Mouse (Mus musculus): ENCODE measurements at regions not wholly inside any gene's neighbourhood (a gene's known extent, or its start where the extent isn't known, plus 50 kb on each side); places are given as distances from the start of the nearest gene placed in this dataset.

- TF ChIP-seq CTCF (IDR thresholded peaks at IDR 0.05; ENCODE audit: low read depth, low read length) (no peak), POLR2A (IDR thresholded peaks at IDR 0.05; ENCODE audit: extremely low read depth, insufficient read depth, low read length) (no peak)
Measured at GRCm38 (mm10) chr11:63833480-63833879, 88.6 kb downstream of the Hs3st3b1 start.
